Mouse (Mus musculus) spleen, adult 2 months (tissue): Measurements from ENCODE around the gene Naxd.

Experiments used
- CTCF ChIP-seq: fragments of 200-500 bp; IDR thresholded peaks from 2 replicates; pipeline ENCODE4 v1.5.1; 2011; ENCODE audit warnings: mild to moderate bottlenecking, inconsistent platforms; ENCODE audit not compliant: insufficient read depth, insufficient read length, insufficient replicate concordance; ENCODE audit errors: extremely low read depth
- POLR2A ChIP-seq: fragments of 200-500 bp; IDR thresholded peaks from 2 replicates; pipeline ENCODE4 v1.6.1; 2011; ENCODE audit warnings: low read depth, low read length, inconsistent platforms

DNA sequence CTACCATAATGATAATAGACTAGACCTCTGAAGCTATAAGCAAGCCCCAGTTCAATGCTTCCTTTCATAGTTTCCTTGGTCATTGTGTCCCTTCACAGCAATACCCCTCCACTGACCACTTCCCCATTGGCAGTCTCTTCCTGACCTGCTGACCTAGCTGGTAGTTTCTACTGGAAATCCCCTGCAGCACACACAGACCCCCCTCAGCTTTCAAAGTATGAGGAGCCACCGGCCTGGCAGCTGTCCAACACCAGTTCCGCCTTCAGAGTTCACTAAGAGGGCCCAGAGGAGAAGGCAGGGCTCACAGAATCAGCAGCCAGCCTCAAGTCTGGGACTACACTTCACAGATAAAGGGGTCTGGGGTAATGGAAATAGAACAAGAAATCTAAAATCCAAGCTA lies 36.4 kb upstream of the Naxd start:
- TF ChIP-seq CTCF (no peak), POLR2A (no peak)
